Mouse (Mus musculus): ENCODE data around the gene Tas2r134.

Tas2r134 gene

DNA sequence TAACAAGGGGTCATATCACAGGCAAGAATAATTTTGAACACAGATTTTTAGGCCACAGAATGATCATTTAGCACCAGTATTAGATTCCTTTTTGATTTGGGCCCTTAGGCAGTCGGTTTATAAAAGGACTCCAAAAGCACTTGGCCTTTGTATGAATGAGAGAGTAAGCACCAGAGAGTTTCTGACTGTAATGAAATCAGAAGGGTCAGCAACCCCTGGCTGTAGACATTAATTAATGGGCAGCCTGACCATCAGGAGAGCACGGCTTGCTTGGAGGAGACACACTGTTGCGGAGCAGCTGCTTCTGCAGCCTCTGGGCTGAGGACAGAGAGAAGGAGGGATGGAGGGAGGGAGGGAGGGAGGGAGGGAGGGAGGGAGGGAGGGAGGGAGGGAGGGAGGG lies 30.4 kb downstream of the Tas2r134 start:
- peak; percentile 35 for DNase-seq (ENCODE audit: low spot score)

DNA sequence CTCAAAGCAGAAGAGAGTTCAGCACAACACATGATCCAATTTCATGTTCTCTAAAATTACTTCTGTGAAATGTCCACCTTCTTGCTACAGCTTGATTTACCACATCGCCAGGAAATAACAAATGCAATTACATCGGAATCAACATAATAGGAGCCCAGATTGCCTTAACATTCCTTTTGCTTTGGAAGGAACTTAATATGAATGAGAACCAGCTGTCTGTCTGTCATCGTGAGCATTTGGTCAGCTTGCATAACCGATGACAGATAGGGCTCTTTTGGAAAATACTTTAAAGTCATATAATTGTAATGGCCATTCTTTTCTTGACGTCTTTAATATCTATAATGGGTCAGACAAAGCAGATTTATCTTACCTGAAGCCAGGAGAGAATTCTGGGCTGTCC lies 31.0 kb downstream of the Tas2r134 start:
- no peak for DNase-seq (ENCODE audit: low spot score)

DNA sequence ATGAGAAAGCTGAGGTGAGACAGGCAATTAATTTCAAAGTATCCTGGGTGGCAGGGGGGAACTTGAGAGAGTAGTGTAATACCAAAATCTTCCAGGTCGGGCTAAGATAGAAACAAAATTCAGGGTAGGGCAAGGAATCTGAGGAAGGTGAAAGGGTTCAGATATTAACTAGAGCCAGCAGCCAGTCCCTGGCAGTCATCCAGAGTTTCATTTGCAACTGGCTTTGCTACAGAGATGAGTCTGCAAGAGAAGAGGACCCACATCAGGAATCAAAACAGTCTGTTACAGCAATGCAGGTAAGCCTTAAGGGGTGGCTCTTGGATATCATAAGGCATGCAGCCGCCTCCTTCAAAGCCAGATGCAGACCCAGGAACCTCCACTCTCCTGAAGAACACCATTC lies 47.0 kb downstream of the Tas2r134 start:
- no peak for DNase-seq (ENCODE audit: low spot score)
